Mouse (Mus musculus): ENCODE data around the gene Vegfa. TPM values are rescaled to one million over a fixed set of nuclear protein-coding genes. Genes with fewer than 3 reads are reported as not detected.

Gene Vegfa
- polyA plus RNA-seq, 1 experiment = 92.9 TPM

GRCm38 (mm10) chr17:46009182-46009581 is 23.0 kb downstream of the Vegfa start:
- DNase-seq (ENCODE audit: low read depth in 1 of 2, low spot score in 2 of 2) = no peak
- no peak overlapping the region for H3K27ac ChIP-seq (ENCODE audit: insufficient read depth, low read length)
- H3K27me3 ChIP-seq (ENCODE audit: control insufficient read depth, insufficient read depth, low read length) = no peaks in the 10 kb centered on the region
- TF ChIP-seq POLR2A (IDR thresholded peaks at IDR 0.05; ENCODE audit: low read depth, low read length) = no peak
- no peak for TF ChIP-seq CTCF (IDR thresholded peaks at IDR 0.05; ENCODE audit: extremely low read depth, insufficient read depth, insufficient read length, insufficient replicate concordance)
- no peaks in the 10 kb centered on the region for H3K36me3 ChIP-seq (ENCODE audit: control insufficient read depth, insufficient read depth, low read length)
- 63% methylated on average over 7 of the region's 7 CpGs for WGBS
- H3K4me1 ChIP-seq (ENCODE audit: control insufficient read depth, insufficient read depth, insufficient read length) = no peaks in the 10 kb centered on the region
- H3K4me3 ChIP-seq (ENCODE audit: extremely low read depth, insufficient read depth, insufficient read length) = no peak overlapping the region

DNA sequence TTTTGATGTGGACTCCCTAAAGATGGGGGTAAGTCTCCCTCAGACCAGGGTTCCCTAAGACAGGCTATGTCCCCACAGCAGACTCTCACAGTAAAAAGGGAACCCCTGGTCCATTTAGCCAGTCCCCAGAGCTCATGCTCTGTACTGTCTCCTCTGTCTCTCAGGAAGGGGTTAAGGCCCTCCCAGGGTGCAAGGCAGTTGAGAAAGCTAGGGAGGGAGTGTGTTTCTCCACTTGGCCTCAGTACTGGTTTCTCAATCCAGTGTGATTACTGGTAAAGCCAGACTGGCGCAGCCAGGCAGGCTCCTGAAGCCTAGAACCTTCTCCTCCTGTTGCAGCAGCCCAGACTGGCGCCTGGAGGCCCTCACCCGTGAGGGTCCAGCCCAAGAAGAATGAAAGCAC is 26.7 kb downstream of the Vegfa start:
- DNase-seq (ENCODE audit: low read depth in 1 of 2, low spot score in 2 of 2) = no peak
- H3K27me3 ChIP-seq (ENCODE audit: control insufficient read depth, insufficient read depth, low read length) = no peaks in the 10 kb centered on the region
- WGBS = 85% methylated on average over 3 of the region's 3 CpGs
- no peaks in the 10 kb centered on the region for H3K36me3 ChIP-seq (ENCODE audit: control insufficient read depth, insufficient read depth, low read length)
- no peaks in the 10 kb centered on the region for H3K4me1 ChIP-seq (ENCODE audit: control insufficient read depth, insufficient read depth, insufficient read length)
- no peak overlapping the region for H3K4me3 ChIP-seq (ENCODE audit: extremely low read depth, insufficient read depth, insufficient read length)
- no peak overlapping the region for H3K27ac ChIP-seq (ENCODE audit: insufficient read depth, low read length)
- TF ChIP-seq POLR2A (IDR thresholded peaks at IDR 0.05; ENCODE audit: low read depth, low read length) = no peak
- TF ChIP-seq CTCF (IDR thresholded peaks at IDR 0.05; ENCODE audit: extremely low read depth, insufficient read depth, insufficient read length, insufficient replicate concordance) = no peak

GRCm38 (mm10) chr17:46004482-46004881 is 27.7 kb downstream of the Vegfa start:
- Histone ChIP-seq H3K27me3 (ENCODE audit: control insufficient read depth, insufficient read depth, low read length) (no peaks in the 10 kb centered on the region), H3K4me3 (ENCODE audit: extremely low read depth, insufficient read depth, insufficient read length) (no peak overlapping the region), H3K4me1 (ENCODE audit: control insufficient read depth, insufficient read depth, insufficient read length) (no peaks in the 10 kb centered on the region), H3K27ac (ENCODE audit: insufficient read depth, low read length) (no peak overlapping the region), H3K36me3 (ENCODE audit: control insufficient read depth, insufficient read depth, low read length) (no peaks in the 10 kb centered on the region)
- no peak for DNase-seq (ENCODE audit: low read depth in 1 of 2, low spot score in 2 of 2)
- no peak for TF ChIP-seq POLR2A (IDR thresholded peaks at IDR 0.05; ENCODE audit: low read depth, low read length)
- TF ChIP-seq CTCF (IDR thresholded peaks at IDR 0.05; ENCODE audit: extremely low read depth, insufficient read depth, insufficient read length, insufficient replicate concordance) = no peak
- WGBS = 97% methylated on average over 5 of the region's 5 CpGs

DNA sequence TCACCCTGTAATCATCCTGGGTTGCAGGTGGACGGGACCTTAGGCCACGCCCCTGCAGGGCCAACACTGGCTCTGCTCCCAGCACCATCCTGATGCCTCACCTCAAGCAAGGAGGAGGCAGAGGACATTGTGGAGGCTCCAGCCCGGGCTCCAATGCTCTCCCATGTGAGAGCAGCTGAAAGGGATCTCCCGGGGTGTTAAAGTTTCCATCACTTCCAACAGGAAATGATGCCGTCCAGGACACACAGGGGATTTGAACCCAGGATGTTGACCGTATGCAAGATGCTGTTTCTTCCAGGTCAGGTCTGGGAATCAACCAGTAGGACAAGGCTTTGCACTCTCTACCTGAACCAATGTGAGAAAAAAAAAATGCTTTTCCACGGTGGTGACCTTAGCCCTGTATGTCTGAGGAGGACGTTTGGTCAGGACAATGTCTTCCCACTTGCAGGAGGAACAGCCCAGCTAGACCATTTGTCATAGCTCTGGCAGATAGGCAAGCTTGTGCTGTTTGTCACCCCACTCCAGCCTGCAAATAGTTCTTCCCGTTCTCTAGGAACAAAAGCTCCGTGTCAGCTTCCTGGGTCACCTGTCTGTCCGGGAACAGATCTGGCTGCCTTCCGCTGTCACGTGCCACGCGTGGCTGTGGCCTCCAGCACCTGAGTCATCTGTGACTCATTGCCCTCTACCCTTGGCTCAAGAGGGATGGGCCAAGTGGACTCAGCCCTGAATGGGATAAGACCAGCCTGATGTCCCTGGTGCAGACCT is 28.3 kb downstream of the Vegfa start:
- TF ChIP-seq CTCF (IDR thresholded peaks at IDR 0.05; ENCODE audit: extremely low read depth, insufficient read depth, insufficient read length, insufficient replicate concordance) (no peak), POLR2A (IDR thresholded peaks at IDR 0.05; ENCODE audit: low read depth, low read length) (no peak)
- H3K36me3 ChIP-seq (ENCODE audit: control insufficient read depth, insufficient read depth, low read length) = no peaks in the 10 kb centered on the region
- DNase-seq (ENCODE audit: low read depth in 1 of 2, low spot score in 2 of 2) = no peak
- no peak overlapping the region for H3K4me3 ChIP-seq (ENCODE audit: extremely low read depth, insufficient read depth, insufficient read length)
- no peaks in the 10 kb centered on the region for H3K27me3 ChIP-seq (ENCODE audit: control insufficient read depth, insufficient read depth, low read length)
- H3K27ac ChIP-seq (ENCODE audit: insufficient read depth, low read length) = no peak overlapping the region
- 85% methylated on average over 15 of the region's 15 CpGs for WGBS
- no peaks in the 10 kb centered on the region for H3K4me1 ChIP-seq (ENCODE audit: control insufficient read depth, insufficient read depth, insufficient read length)

- H3K36me3 ChIP-seq (ENCODE audit: control insufficient read depth, insufficient read depth, low read length) = no peaks in the 10 kb centered on the region
- no peaks in the 10 kb centered on the region for H3K4me1 ChIP-seq (ENCODE audit: control insufficient read depth, insufficient read depth, insufficient read length)
- DNase-seq (ENCODE audit: low read depth in 1 of 2, low spot score in 2 of 2) = no peak
- H3K4me3 ChIP-seq (ENCODE audit: extremely low read depth, insufficient read depth, insufficient read length) = no peak overlapping the region
- H3K27me3 ChIP-seq (ENCODE audit: control insufficient read depth, insufficient read depth, low read length) = no peaks in the 10 kb centered on the region
- TF ChIP-seq POLR2A (IDR thresholded peaks at IDR 0.05; ENCODE audit: low read depth, low read length) (no peak), CTCF (IDR thresholded peaks at IDR 0.05; ENCODE audit: extremely low read depth, insufficient read depth, insufficient read length, insufficient replicate concordance) (no peak)
- H3K27ac ChIP-seq (ENCODE audit: insufficient read depth, low read length) = no peak overlapping the region
- 85% methylated on average over 9 of the region's 9 CpGs for WGBS
Measured at GRCm38 (mm10) chr17:45999366-45999940, 32.7 kb downstream of the Vegfa start.

- TF ChIP-seq CTCF (IDR thresholded peaks at IDR 0.05; ENCODE audit: extremely low read depth, insufficient read depth, insufficient read length, insufficient replicate concordance) = no peak
- no peak for TF ChIP-seq POLR2A (IDR thresholded peaks at IDR 0.05; ENCODE audit: low read depth, low read length)
- Histone ChIP-seq H3K4me3 (ENCODE audit: extremely low read depth, insufficient read depth, insufficient read length) (no peak overlapping the region), H3K27me3 (ENCODE audit: control insufficient read depth, insufficient read depth, low read length) (no peaks in the 10 kb centered on the region), H3K36me3 (ENCODE audit: control insufficient read depth, insufficient read depth, low read length) (no peaks in the 10 kb centered on the region), H3K4me1 (ENCODE audit: control insufficient read depth, insufficient read depth, insufficient read length) (no peaks in the 10 kb centered on the region), H3K27ac (ENCODE audit: insufficient read depth, low read length) (no peak overlapping the region)
- 84% methylated on average over 6 of the region's 6 CpGs for WGBS
- DNase-seq (ENCODE audit: low read depth in 1 of 2, low spot score in 2 of 2) = no peak
Measured at GRCm38 (mm10) chr17:45998363-45998762, 33.8 kb downstream of the Vegfa start.

DNA sequence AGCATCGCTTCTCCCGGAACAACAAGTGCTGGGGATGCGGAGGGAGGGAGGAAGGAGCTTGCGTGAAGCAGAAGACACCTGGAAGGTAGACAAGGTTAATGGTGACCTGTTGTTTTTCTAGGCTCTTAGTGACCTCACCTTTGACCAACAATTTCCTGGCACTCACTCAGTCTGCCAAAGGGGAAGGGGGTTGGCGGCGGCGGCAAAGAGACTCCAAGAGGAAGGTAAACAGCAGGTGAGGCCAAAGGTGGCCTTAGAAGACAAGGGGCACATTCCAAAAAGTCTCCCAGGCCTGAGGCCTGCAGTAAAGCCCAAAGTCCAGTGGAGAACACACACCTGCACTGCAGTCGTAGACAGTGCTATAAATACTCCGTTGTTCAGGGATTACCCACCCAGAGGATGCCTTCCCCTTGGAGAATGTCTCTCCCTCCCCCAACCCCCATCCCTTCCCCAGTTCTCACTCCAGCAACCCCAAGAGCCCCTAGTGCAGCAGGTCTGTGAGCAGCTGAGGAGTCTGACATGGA is 35.2 kb downstream of the Vegfa start:
- no peaks in the 10 kb centered on the region for H3K27me3 ChIP-seq (ENCODE audit: control insufficient read depth, insufficient read depth, low read length)
- no peak for DNase-seq (ENCODE audit: low read depth in 1 of 2, low spot score in 2 of 2)
- H3K27ac ChIP-seq (ENCODE audit: insufficient read depth, low read length) = no peak overlapping the region

More for the DNA sequence above, 35.2 kb downstream of the Vegfa start:
- 96% methylated on average over 9 of the region's 9 CpGs for WGBS
- H3K36me3 ChIP-seq (ENCODE audit: control insufficient read depth, insufficient read depth, low read length) = no peaks in the 10 kb centered on the region
- no peaks in the 10 kb centered on the region for H3K4me1 ChIP-seq (ENCODE audit: control insufficient read depth, insufficient read depth, insufficient read length)
- no peak overlapping the region for H3K4me3 ChIP-seq (ENCODE audit: extremely low read depth, insufficient read depth, insufficient read length)
- no peak for TF ChIP-seq POLR2A (IDR thresholded peaks at IDR 0.05; ENCODE audit: low read depth, low read length)
- TF ChIP-seq CTCF (IDR thresholded peaks at IDR 0.05; ENCODE audit: extremely low read depth, insufficient read depth, insufficient read length, insufficient replicate concordance) = no peak

Data from spleen, adult 2 months (tissue).